Mouse (Mus musculus): ENCODE measurements around the gene Limch1. TPM values are rescaled to one million over a fixed set of nuclear protein-coding genes. Genes with fewer than 3 reads are reported as not detected.

Gene Limch1
- total and polyA plus RNA-seq, 2 experiments from 2014 or later: 62.8 to 133 TPM

DNA sequence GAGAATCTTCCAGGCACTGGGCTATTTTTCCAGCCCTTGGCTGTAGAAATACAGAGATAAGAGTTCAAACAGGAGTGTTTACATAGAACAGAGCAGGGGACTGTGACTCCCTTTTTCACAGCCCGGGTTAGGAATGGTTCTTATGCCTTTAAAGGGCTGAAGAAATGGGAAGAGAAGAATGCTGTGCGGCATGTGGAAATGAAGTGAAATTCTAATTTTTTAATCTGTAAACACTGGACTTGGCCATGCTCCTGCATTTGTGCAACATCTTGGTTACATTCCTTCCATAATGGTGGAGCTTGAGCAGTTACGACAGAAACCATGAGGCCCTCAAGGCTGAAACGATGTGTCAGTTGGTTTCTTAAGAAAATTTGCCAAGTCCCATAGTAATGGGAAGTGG lies 165.4 kb downstream of the Limch1 start:
- Histone ChIP-seq H3K27ac (ENCODE audit: low read depth, low read length) (0 out of 2 replicates have a peak overlapping the region, but pooled peaks have one; percentile 1), H3K27me3 (ENCODE audit: insufficient read depth, low read length) (no peaks in the 10 kb centered on the region), H3K4me2 (ENCODE audit: low read depth) (no peak overlapping the region), H3K9me3 (ENCODE audit: low read length) (no peaks in the 10 kb centered on the region), H3K36me3 (ENCODE audit: insufficient read depth) (no peaks in the 10 kb centered on the region), H3K4me1 (ENCODE audit: insufficient read depth) (no peaks in the 10 kb centered on the region), H3K9ac (no peak overlapping the region), H3K4me3 (ENCODE audit: low read depth, low read length) (no peak overlapping the region)
- no peak for TF ChIP-seq CTCF (IDR thresholded peaks at IDR 0.05; ENCODE audit: low read depth)
- 76% methylated on average over 4 of the region's 4 CpGs for WGBS
- ATAC-seq (no peak), DNase-seq (no peak)

DNA sequence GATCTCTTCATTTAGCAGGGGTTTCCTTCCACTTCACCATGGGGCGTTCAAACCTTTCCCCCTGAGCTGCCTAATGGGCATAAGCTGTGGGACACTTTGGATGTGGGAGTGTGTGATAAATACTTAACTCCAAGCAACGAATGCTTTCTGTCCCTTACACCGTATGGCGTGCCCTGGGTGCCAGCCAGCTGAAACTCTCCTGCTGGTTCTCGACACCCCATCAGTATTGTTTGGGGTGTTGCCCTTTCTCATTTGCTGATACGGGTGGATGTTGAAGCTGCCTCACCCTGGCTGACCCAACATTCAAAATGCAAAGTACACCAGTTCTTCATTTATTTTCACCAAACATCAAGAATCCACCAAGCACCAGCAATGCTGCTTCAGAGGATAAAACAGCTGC lies 168.2 kb downstream of the Limch1 start:
- no peak for TF ChIP-seq CTCF (IDR thresholded peaks at IDR 0.05; ENCODE audit: low read depth)
- H3K36me3 ChIP-seq (ENCODE audit: insufficient read depth): no peaks in the 10 kb centered on the region
- no peak for ATAC-seq
- peaks cover 11% of the 10 kb centered on the region; the same call in 1 of the 2 replicates for H3K4me1 ChIP-seq (ENCODE audit: insufficient read depth)
- 53% methylated on average over 6 of the region's 6 CpGs for WGBS
- H3K27me3 ChIP-seq (ENCODE audit: insufficient read depth, low read length): no peaks in the 10 kb centered on the region
- no peak for DNase-seq
- no peaks in the 10 kb centered on the region for H3K9me3 ChIP-seq (ENCODE audit: low read length)
- no peak overlapping the region for H3K4me2 ChIP-seq (ENCODE audit: low read depth)
- no peak overlapping the region for H3K27ac ChIP-seq (ENCODE audit: low read depth, low read length)
- H3K4me3 ChIP-seq (ENCODE audit: low read depth, low read length): no peak overlapping the region
- no peak overlapping the region for H3K9ac ChIP-seq

DNA sequence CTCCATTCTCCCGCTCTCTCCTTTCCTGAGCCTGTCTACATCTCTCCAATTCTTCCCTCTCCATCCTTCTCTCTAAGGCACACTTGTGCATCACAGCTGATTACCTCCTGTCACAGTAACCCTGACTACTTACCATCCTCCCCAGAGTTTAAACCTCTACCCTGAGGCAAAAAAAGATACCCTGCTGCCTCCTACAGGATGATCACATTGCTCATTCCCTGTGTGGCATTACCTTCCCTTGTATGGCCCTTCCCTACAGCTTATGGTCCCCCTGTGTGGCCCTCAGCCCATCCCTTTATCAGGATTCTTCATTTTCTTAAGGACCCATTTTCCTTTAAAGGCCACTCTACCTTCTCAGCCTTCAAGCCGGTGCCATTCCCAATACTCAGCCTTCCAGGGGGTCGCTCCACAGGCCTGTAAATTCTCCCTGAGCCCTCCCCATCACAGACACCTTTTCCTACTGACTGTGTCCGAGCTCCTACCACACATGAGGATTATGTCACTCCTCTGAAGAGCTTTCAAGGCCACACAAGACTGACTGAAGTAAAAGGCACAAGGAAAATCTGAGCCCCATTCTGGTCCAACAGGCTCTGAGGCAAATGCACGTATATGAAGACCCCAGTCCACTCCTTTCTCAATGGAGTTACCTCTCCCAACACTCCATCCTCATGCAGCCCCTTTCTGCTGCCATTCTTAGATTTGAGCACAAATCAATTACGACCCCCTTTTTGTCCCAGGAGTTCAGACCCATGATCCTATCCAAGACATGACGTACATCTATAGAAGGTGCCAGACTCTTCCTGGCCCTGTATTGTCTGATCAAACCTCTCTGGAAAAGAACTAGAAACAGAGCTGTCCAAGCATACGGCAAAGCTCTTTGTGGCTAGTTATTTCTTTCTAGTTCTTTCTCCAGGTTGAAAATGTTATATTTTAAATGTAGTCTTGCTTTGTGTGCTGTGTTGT lies 172.0 kb downstream of the Limch1 start:
- no peak for TF ChIP-seq CTCF (IDR thresholded peaks at IDR 0.05; ENCODE audit: low read depth)
- ATAC-seq: no peak

DNA sequence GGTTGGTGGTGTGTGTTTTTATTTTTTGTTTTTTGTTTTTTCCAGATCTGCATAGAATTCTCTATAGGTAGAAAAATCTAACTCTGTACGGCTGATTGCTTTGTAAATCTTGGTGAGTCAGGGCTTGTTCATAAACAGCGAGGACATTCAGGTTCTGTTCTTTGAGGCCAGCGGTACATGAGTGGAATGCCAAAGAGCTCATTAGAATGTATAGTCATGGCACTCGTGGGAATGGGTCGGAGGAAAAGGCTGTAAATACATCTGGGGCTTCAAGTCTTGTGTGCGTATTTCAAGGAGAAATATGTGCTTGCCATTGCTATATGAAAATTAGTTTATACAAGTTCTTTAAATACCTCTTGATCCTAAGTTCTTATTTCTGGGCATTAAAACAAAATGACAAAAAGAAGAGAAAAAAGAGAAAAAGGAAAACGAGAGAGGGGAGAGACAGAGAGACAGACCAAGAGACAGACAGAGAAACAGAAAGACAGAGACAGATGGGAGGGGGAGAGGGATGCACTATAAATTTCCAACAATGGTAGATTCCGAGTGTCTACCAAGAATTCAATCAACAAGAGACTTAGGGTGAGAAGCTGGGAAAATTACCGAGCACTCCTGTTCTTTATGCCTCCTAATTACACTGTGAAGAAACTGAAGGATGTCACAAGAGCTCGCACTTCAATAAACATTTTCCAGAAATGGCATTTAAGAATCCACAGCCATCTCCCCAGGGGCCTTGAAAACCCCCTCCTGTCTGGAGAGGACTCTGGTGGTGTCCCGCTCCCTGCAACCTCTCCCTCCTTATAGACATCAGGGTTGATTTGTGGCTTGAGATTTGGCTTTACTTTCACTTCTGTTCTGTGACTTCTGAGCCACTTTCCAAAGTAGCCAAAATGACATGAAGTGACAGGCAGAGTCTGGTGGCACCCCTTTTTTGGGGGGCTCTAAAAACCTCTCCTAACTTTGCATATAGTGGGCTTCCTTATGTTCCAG lies 173.0 kb downstream of the Limch1 start:
- Histone ChIP-seq H3K27me3 (ENCODE audit: insufficient read depth, low read length) (no peaks in the 10 kb centered on the region), H3K4me2 (ENCODE audit: low read depth) (no peak overlapping the region), H3K9ac (no peak overlapping the region), H3K4me1 (ENCODE audit: insufficient read depth) (peaks cover 15% of the 10 kb centered on the region; the same call in 1 of the 2 replicates), H3K9me3 (ENCODE audit: low read length) (no peaks in the 10 kb centered on the region), H3K36me3 (ENCODE audit: insufficient read depth) (no peaks in the 10 kb centered on the region), H3K27ac (ENCODE audit: low read depth, low read length) (peak overlapping the region; percentile 23; the same call in 1 of the 2 replicates), H3K4me3 (ENCODE audit: low read depth, low read length) (no peak overlapping the region)
- DNase-seq (peak; percentile 50), ATAC-seq (peak; percentile 61; the same call in 1 of the 2 replicates)
- WGBS: 17% methylated on average over 11 of the region's 11 CpGs
- TF ChIP-seq CTCF (IDR thresholded peaks at IDR 0.05; ENCODE audit: low read depth): no peak

More for the DNA sequence above, 172.0 kb downstream of the Limch1 start:
- whole genome bisulfite sequencing: 47% methylated on average over 8 of the region's 8 CpGs
- Histone ChIP-seq H3K27ac (ENCODE audit: low read depth, low read length) (peak overlapping the region; percentile 64; the same call in 1 of the 2 replicates), H3K27me3 (ENCODE audit: insufficient read depth, low read length) (no peaks in the 10 kb centered on the region), H3K9me3 (ENCODE audit: low read length) (no peaks in the 10 kb centered on the region), H3K9ac (no peak overlapping the region), H3K36me3 (ENCODE audit: insufficient read depth) (no peaks in the 10 kb centered on the region), H3K4me1 (ENCODE audit: insufficient read depth) (peaks cover 15% of the 10 kb centered on the region; the same call in 1 of the 2 replicates), H3K4me2 (ENCODE audit: low read depth) (no peak overlapping the region), H3K4me3 (ENCODE audit: low read depth, low read length) (no peak overlapping the region)
- no peak for DNase-seq

DNA sequence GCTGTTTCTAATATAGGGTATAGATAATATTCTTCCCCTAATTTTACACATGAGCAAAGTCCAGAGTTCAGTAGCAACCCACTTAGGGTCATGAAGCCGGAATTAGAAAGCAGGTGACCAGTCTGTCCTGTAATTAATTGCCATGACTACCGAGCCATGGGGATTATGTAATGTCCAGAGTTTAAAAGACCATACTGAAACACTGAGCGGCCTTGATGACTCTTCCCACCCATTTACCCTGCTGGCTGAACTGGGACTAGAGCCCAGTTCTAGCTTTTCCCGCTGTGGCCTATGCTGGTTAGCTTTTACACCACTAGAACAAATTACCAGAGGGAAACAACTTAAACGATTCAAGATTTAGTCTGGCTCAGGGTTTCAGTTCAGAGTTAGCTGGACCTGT lies 177.0 kb downstream of the Limch1 start:
- Histone ChIP-seq H3K4me1 (ENCODE audit: insufficient read depth) (peaks cover 11% of the 10 kb centered on the region; the same call in 1 of the 2 replicates), H3K9ac (no peak overlapping the region), H3K27me3 (ENCODE audit: insufficient read depth, low read length) (no peaks in the 10 kb centered on the region), H3K27ac (ENCODE audit: low read depth, low read length) (no peak overlapping the region), H3K4me3 (ENCODE audit: low read depth, low read length) (no peak overlapping the region), H3K36me3 (ENCODE audit: insufficient read depth) (no peaks in the 10 kb centered on the region), H3K9me3 (ENCODE audit: low read length) (no peaks in the 10 kb centered on the region), H3K4me2 (ENCODE audit: low read depth) (no peak overlapping the region)
- no peak for DNase-seq
- no peak for ATAC-seq
- WGBS: 66% methylated on average over 5 of the region's 5 CpGs
- TF ChIP-seq CTCF (IDR thresholded peaks at IDR 0.05; ENCODE audit: low read depth): no peak

DNA sequence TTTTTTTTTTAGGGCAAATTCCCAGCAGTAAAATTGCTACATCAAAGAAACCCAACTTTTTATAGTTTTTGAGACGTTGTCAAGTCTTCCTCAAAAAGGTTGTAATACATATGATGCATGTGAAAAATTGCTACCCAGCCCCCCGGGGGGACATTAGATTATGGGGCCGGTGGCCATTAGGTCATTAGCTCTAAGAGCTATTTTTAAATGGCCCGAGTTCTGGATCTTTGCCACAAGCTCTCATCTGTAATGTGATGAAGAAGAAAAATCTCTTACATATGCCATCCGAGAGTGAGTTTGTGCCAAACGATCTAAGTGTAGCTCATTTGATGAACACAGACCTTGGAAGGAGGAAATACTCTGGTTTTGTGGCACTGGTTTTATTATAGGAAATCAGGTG lies 183.7 kb downstream of the Limch1 start:
- WGBS: 59% methylated on average over 6 of the region's 6 CpGs
- DNase-seq (no peak), ATAC-seq (no peak)

More for the DNA sequence above, 183.7 kb downstream of the Limch1 start:
- Histone ChIP-seq H3K4me1 (ENCODE audit: insufficient read depth) (no peaks in the 10 kb centered on the region), H3K36me3 (ENCODE audit: insufficient read depth) (no peaks in the 10 kb centered on the region), H3K4me2 (ENCODE audit: low read depth) (no peak overlapping the region), H3K4me3 (ENCODE audit: low read depth, low read length) (no peak overlapping the region), H3K27me3 (ENCODE audit: insufficient read depth, low read length) (no peaks in the 10 kb centered on the region), H3K27ac (ENCODE audit: low read depth, low read length) (no peak overlapping the region), H3K9me3 (ENCODE audit: low read length) (no peaks in the 10 kb centered on the region), H3K9ac (no peak overlapping the region)
- TF ChIP-seq CTCF (IDR thresholded peaks at IDR 0.05; ENCODE audit: low read depth): no peak
